Comparison of ENCODE assay signal across 8 mouse cellular contexts in genomic region chr16:5146367-5147036, GRCm38 (mm10). TPM values are rescaled to one million over a fixed set of nuclear protein-coding genes. Genes with fewer than 3 reads are reported as not detected.
DNase-seq lines count a peak whose midpoint lies in the region; ATAC-seq and TF ChIP-seq lines count a peak whose summit lies in the region.

No protein-coding gene starts in this region.

- H3ac ChIP-seq in C2C12 (ENCODE audit: control insufficient read depth, insufficient read length, low read depth), result no peak overlapping the region

- WGBS in embryonic facial prominence, embryonic 10.5 days, result 2% methylated on average over 26 of the region's 26 CpGs
- 2% methylated on average over 26 of the region's 26 CpGs for WGBS in liver, adult 2 months
- 2% methylated on average over 26 of the region's 26 CpGs for WGBS in midbrain, postnatal 0 days

- DNase-seq in adrenal gland, adult 8-10 months, result peak; percentile 72
- peak; percentile 90 for DNase-seq in embryonic facial prominence, embryonic 10.5 days (ENCODE audit: low spot score)
- DNase-seq in heart, adult 8-10 months (ENCODE audit: low spot score), result peak; percentile 49
- DNase-seq in kidney, adult 18-20 months, result peak; percentile 83
- peak; percentile 81 for DNase-seq in liver, adult 2 months (ENCODE audit: extremely low read depth, low read depth, low spot score)
- DNase-seq in midbrain, postnatal 0 days (ENCODE audit: low spot score), result peak; percentile 57
- DNase-seq in testis, postnatal 10 days (ENCODE audit: low spot score), result peak; percentile 78

- H3K36me3 ChIP-seq in C2C12 (ENCODE audit: control insufficient read depth, insufficient read depth), result no peaks in the 10 kb centered on the region
- no peaks in the 10 kb centered on the region for H3K36me3 ChIP-seq in embryonic facial prominence, embryonic 10.5 days (replicated peaks)
- H3K36me3 ChIP-seq in liver, adult 2 months (ENCODE audit: control insufficient read depth, insufficient read depth, low read length), result no peaks in the 10 kb centered on the region
- no peaks in the 10 kb centered on the region for H3K36me3 ChIP-seq in midbrain, postnatal 0 days (ENCODE audit: insufficient read depth, low read length)

- no peaks in the 10 kb centered on the region for H3K9me3 ChIP-seq in embryonic facial prominence, embryonic 10.5 days
- H3K9me3 ChIP-seq in midbrain, postnatal 0 days (ENCODE audit: low read length), result no peaks in the 10 kb centered on the region

- peaks cover 27% of the 10 kb centered on the region for H3K27me3 ChIP-seq in C2C12 (ENCODE audit: control insufficient read depth, insufficient read depth, insufficient read length)
- H3K27me3 ChIP-seq in embryonic facial prominence, embryonic 10.5 days (replicated peaks; ENCODE audit: low read depth, poor library complexity, severe bottlenecking), result peaks cover 33% of the 10 kb centered on the region
- H3K27me3 ChIP-seq in liver, adult 2 months (ENCODE audit: control insufficient read depth, insufficient read depth, low read length), result no peaks in the 10 kb centered on the region
- H3K27me3 ChIP-seq in midbrain, postnatal 0 days (ENCODE audit: insufficient read depth, low read length), result no peaks in the 10 kb centered on the region

- ATAC-seq in midbrain, postnatal 0 days (ENCODE audit: low FRiP score), result peak; percentile 79

- no peaks in the 10 kb centered on the region for H3K79me2 ChIP-seq in C2C12 (ENCODE audit: control insufficient read depth, insufficient read depth)
- no peaks in the 10 kb centered on the region for H3K79me2 ChIP-seq in liver, adult 2 months (ENCODE audit: control insufficient read depth, insufficient read depth, low read length)

- H3K79me3 ChIP-seq in C2C12 (ENCODE audit: low read depth), result no peaks in the 10 kb centered on the region

- H3K9ac ChIP-seq in liver, adult 2 months (ENCODE audit: low read depth, low read length), result no peak overlapping the region
- H3K9ac ChIP-seq in midbrain, postnatal 0 days (replicated peaks; ENCODE audit: low read length, poor library complexity, severe bottlenecking), result 0 out of 2 replicates have a peak overlapping the region, but pooled peaks have one; percentile 24

- peak overlapping the region; percentile 11 for H3K4me3 ChIP-seq in C2C12 (ENCODE audit: insufficient read depth, poor library complexity, severe bottlenecking)
- peak overlapping the region; percentile 53 for H3K4me3 ChIP-seq in embryonic facial prominence, embryonic 10.5 days
- H3K4me3 ChIP-seq in liver, adult 2 months (ENCODE audit: insufficient read depth, low read depth, low read length), result peak overlapping the region; percentile 32
- peak overlapping the region; percentile 36 for H3K4me3 ChIP-seq in midbrain, postnatal 0 days (ENCODE audit: low read depth, low read length)

- H3K4me1 ChIP-seq in embryonic facial prominence, embryonic 10.5 days, result peaks cover 19% of the 10 kb centered on the region
- H3K4me1 ChIP-seq in liver, adult 2 months (ENCODE audit: control insufficient read depth, insufficient read depth, low read length), result 0 out of 2 replicates have a peak, but pooled peaks cover 4% of the 10 kb centered on the region
- no peaks in the 10 kb centered on the region for H3K4me1 ChIP-seq in midbrain, postnatal 0 days (ENCODE audit: insufficient read depth, low read length)

- no peak for TF ChIP-seq POLR2A in liver, adult 2 months (IDR thresholded peaks at IDR 0.05; ENCODE audit: extremely low read depth, insufficient read depth, low read length)

- no peak overlapping the region for H3K27ac ChIP-seq in embryonic facial prominence, embryonic 10.5 days (replicated peaks)
- H3K27ac ChIP-seq in liver, adult 2 months (replicated peaks; ENCODE audit: insufficient read depth, low read depth, low read length), result no peak overlapping the region
- H3K27ac ChIP-seq in midbrain, postnatal 0 days (ENCODE audit: low read depth, low read length), result no peak overlapping the region

- no peak for TF ChIP-seq CTCF in C2C12 (IDR thresholded peaks at IDR 0.05; ENCODE audit: control insufficient read depth, insufficient read depth, insufficient read length)
- no peak for TF ChIP-seq CTCF in liver, adult 2 months (IDR thresholded peaks at IDR 0.05; ENCODE audit: low read depth, low read length)
- no peak for TF ChIP-seq CTCF in midbrain, postnatal 0 days (IDR thresholded peaks at IDR 0.05)

- peak overlapping the region; percentile 81 for H3K4me2 ChIP-seq in midbrain, postnatal 0 days (ENCODE audit: low read depth, low read length, poor library complexity, severe bottlenecking)

TF ChIP-seq in C2C12, 6 proteins besides CTCF, POLR2A, EP300 and RAD21:
- TF ChIP-seq USF1 (IDR thresholded peaks at IDR 0.05; ENCODE audit: low read depth), result no peak
- no peak for TF ChIP-seq MYOD1 (IDR thresholded peaks at IDR 0.05; ENCODE audit: control insufficient read depth, insufficient read length, low read depth)
- no peak for TF ChIP-seq CEBPB (IDR thresholded peaks at IDR 0.05; ENCODE audit: low read depth)
- TF ChIP-seq MAX (IDR thresholded peaks at IDR 0.05), result no peak
- no peak for TF ChIP-seq FOSL1 (IDR thresholded peaks at IDR 0.05; ENCODE audit: insufficient read depth, low read length, poor library complexity, severe bottlenecking)

RNA-seq across cellular contexts. Expression of gene Sec14l5, which starts 0.4 kb away (rescaled TPM):
- 0.01 TPM for polyA plus RNA-seq in C2C12 (2012; fragmentation: generic; extraction: Trizol)
- total RNA-seq in adrenal gland, adult 8-10 months (2022), result under 1 TPM; 0.17 to 0.35 (median 0.23) TPM
- 0.10 and 0.16 TPM in 2 replicates for polyA plus RNA-seq in embryonic facial prominence, embryonic 10.5 days (2016; fragmentation: Nextera tagmentation; extraction: Ambion mirVana)
- 1 to 10 TPM in 1 of 4 experiments, under 1 TPM in 3; 0.57 to 1.0 (median 0.78) TPM for total RNA-seq in heart, adult 8-10 months (2022)
- total RNA-seq in liver, adult 2 months (2014; rRNA removed), result 0.09 and 0.13 TPM in 2 replicates
- 0.01 and 0.02 TPM in 2 replicates for polyA plus RNA-seq in liver, adult 2 months (2012; rRNA removed)
- 0.76 and 1.6 TPM in 2 replicates for total RNA-seq in midbrain, postnatal 0 days (2014; rRNA removed)
- polyA plus RNA-seq in midbrain, postnatal 0 days (2015; fragmentation: Nextera tagmentation; extraction: Ambion mirVana), result 0.09 and 0.14 TPM in 2 replicates

RNA-seq across cellular contexts. Expression of gene Ppl, which starts 14.3 kb away (rescaled TPM):
- polyA plus RNA-seq in C2C12 (2012; fragmentation: generic; extraction: Trizol), result 0.08 TPM
- total RNA-seq in adrenal gland, adult 8-10 months (2022), result 10 to 100 TPM in 2 of 4 experiments, 1 to 10 TPM in 2; 3.1 to 17.7 (median 9.9) TPM
- polyA plus RNA-seq in embryonic facial prominence, embryonic 10.5 days (2016; fragmentation: Nextera tagmentation; extraction: Ambion mirVana), result 1.8 and 2.4 TPM in 2 replicates
- 10 to 100 TPM in 1 of 4 experiments, 1 to 10 TPM in 3; 6.3 to 10.6 (median 8.1) TPM for total RNA-seq in heart, adult 8-10 months (2022)
- total RNA-seq in liver, adult 2 months (2014; rRNA removed), result 9.4 and 10.2 TPM in 2 replicates
- 3.3 and 3.6 TPM in 2 replicates for polyA plus RNA-seq in liver, adult 2 months (2012; rRNA removed)
- 0.14 and 0.88 TPM in 2 replicates for total RNA-seq in midbrain, postnatal 0 days (2014; rRNA removed)
- 0.09 and 0.10 TPM in 2 replicates for polyA plus RNA-seq in midbrain, postnatal 0 days (2015; fragmentation: Nextera tagmentation; extraction: Ambion mirVana)

RNA-seq across cellular contexts. Expression of gene Nagpa, which starts 57.3 kb away (rescaled TPM):
- 22.5 TPM for polyA plus RNA-seq in C2C12 (2012; fragmentation: generic; extraction: Trizol)
- total RNA-seq in adrenal gland, adult 8-10 months (2022), result 10 to 100 TPM; 28.2 to 37.9 (median 33.4) TPM
- 15.9 and 16.2 TPM in 2 replicates for polyA plus RNA-seq in embryonic facial prominence, embryonic 10.5 days (2016; fragmentation: Nextera tagmentation; extraction: Ambion mirVana)
- total RNA-seq in heart, adult 8-10 months (2022), result 10 to 100 TPM; 13.8 to 16.8 (median 14.5) TPM
- total RNA-seq in liver, adult 2 months (2014; rRNA removed), result 10.0 and 13.4 TPM in 2 replicates
- 22.1 and 24.0 TPM in 2 replicates for polyA plus RNA-seq in liver, adult 2 months (2012; rRNA removed)
- 8.2 and 12.5 TPM in 2 replicates for total RNA-seq in midbrain, postnatal 0 days (2014; rRNA removed)
- polyA plus RNA-seq in midbrain, postnatal 0 days (2015; fragmentation: Nextera tagmentation; extraction: Ambion mirVana), result 7.3 and 9.1 TPM in 2 replicates
